ENCODE assay signal across 8 mouse cellular contexts in the genomic region with DNA sequence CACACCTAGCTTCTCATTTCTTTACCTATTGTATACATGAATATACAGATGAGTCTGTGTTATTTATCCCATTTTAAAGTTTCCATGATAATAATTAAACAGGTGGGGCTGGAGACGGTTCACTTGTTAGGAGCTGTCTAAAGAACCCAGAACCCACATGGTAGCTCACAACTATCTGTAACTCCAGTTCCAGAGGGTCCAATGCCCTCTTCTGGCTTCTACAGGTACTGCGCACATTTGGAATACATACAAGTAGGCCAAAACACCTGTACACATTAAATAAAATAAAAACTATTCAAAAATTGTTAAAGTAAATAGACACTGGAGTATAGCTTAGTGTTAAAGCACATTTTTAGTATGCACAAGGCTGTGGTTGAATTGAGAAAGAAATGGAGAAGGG. TPM values are rescaled to one million over a fixed set of nuclear protein-coding genes. Genes with fewer than 3 reads are reported as not detected.
DNase-seq lines count a peak whose midpoint lies in the region; TF ChIP-seq lines count a peak whose summit lies in the region.
"Had no signal": no experiment of that assay in that cellular context is flagged by ENCODE, and none has a peak within 500 bp of the region (broad histone marks: within the 10 kb centered on the region; RNA-seq: fewer than 3 reads in every experiment).

No protein-coding gene starts in this region.

- H3K9me3 ChIP-seq in E14TG2a.4 (ENCODE audit: low read length): no peaks in the 10 kb centered on the region
- H3K9me3 ChIP-seq: liver, embryonic 15.5 days had no signal

- peaks cover 40% of the 10 kb centered on the region for H3K36me3 ChIP-seq in E14TG2a.4 (ENCODE audit: insufficient read depth, low read length)

- H3K27me3 ChIP-seq in E14TG2a.4 (ENCODE audit: insufficient read depth, low read length): no peaks in the 10 kb centered on the region
- H3K27me3 ChIP-seq: liver, embryonic 15.5 days had no signal

- DNase-seq in layer of hippocampus, adult 2 months (ENCODE audit: low spot score in 2 of 2): peak in 1 of 2 experiments; percentile 28
- no peak for DNase-seq in layer of hippocampus, adult 11-12 months (ENCODE audit: low spot score)
- peak; percentile 63 for DNase-seq in R1 (ENCODE audit: low read depth, low spot score)
- DNase-seq in kidney, postnatal 4 days: peak; percentile 71
- DNase-seq in thymus, postnatal 36 days: peak; percentile 46 to 57
- DNase-seq in right cerebral cortex, adult 18-20 months: no peak

- no peak overlapping the region for H3K4me3 ChIP-seq in layer of hippocampus, adult 2 months
- H3K4me3 ChIP-seq in E14TG2a.4 (replicated peaks; ENCODE audit: low read length): no peak overlapping the region
- H3K4me3 ChIP-seq: liver, embryonic 15.5 days had no signal

- TF ChIP-seq CTCF in layer of hippocampus, adult 2 months (conservative IDR thresholded peaks at IDR 0.05): peak; percentile 76
- TF ChIP-seq CTCF in E14TG2a.4 (conservative IDR thresholded peaks at IDR 0.05; ENCODE audit: low read length): peak; percentile 79

- 0 out of 2 replicates have a peak, but pooled peaks cover under 1% of the 10 kb centered on the region for H3K4me1 ChIP-seq in E14TG2a.4 (replicated peaks; ENCODE audit: low read depth, low read length)
- H3K4me1 ChIP-seq: liver, embryonic 15.5 days had no signal

- H3K27ac ChIP-seq in layer of hippocampus, adult 2 months: no peak overlapping the region
- H3K27ac ChIP-seq: liver, embryonic 15.5 days had no signal

RNA-seq across cellular contexts. Expression of a gene that starts 15.3 kb away (rescaled TPM):
- total RNA-seq in layer of hippocampus, adult 2 months (2021): 100 to 1,000 TPM in 1 of 2 experiments, 10 to 100 TPM in 1; 97.3 to 104 TPM

RNA-seq across cellular contexts. Expression of a gene that starts 35.4 kb away (rescaled TPM):
- total RNA-seq in layer of hippocampus, adult 2 months (2021): 10 to 100 TPM; 49.2 to 50.6 TPM

RNA-seq across cellular contexts. Expression of a gene that starts 36.5 kb away (rescaled TPM):
- total RNA-seq in layer of hippocampus, adult 2 months (2021): 10 to 100 TPM; 10.3 to 10.5 TPM

Comparison
In these comparisons a context has a peak if more than half of its experiments do, and no peak if none do; other contexts are left out.
1. DNase-seq: peak in R1 (single experiment), kidney, postnatal 4 days (2 of 2) and thymus, postnatal 36 days (2 of 2); none in layer of hippocampus, adult 11-12 months (single experiment) and right cerebral cortex, adult 18-20 months (single experiment).